Mouse (Mus musculus) heart, postnatal 0 days (tissue): ENCODE data around the gene Cerk.

Source experiments
- CTCF ChIP-seq: IDR thresholded peaks from 2 replicates; pipeline ENCODE4 v1.5.1; 2016; ENCODE audit warnings: antibody characterized with exemption, control low read depth, low read depth
- EP300 ChIP-seq: IDR thresholded peaks from 2 replicates; pipeline ENCODE4 v1.6.1; 2016; ENCODE audit warnings: antibody characterized with exemption, low read depth

DNA sequence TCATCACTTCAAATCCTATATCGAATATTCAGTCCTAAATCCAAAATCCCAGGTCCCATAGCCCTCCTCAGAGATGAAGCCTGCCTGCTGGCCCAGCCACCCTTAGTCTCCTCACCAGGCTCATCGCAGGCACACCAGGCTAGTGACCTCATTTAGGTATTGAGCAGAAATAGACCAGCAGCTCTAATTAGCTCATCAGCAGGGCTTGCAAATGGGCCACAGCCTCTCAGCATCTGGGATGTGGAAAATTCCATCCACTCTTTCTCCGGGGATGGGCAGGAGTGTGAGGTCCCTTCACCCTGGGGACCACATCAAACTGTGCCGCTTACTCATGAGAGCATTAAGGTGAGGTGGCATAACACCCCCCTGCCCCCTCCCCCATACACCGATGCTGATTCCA, 13.1 kb upstream of the Cerk start:
- TF ChIP-seq CTCF (no peak), EP300 (no peak)
